Mouse (Mus musculus) gastrocnemius, adult 8-10 months (tissue): ENCODE data around the gene Tfcp2. TPM values are rescaled to one million over a fixed set of nuclear protein-coding genes. Genes with fewer than 3 reads are reported as not detected.
"Not testable (repeated sequence)": the region's sequence is repeated elsewhere in the genome, so short reads cannot be mapped to it uniquely, and the experiment has no call there.

Experiments used
- DNase-seq, 2 experiments: peaks; one replicate each; pipeline ENCODE4 v3.0.0; 2022; ENCODE audit warnings: low spot score in 2 of 2
- total RNA-seq, 4 experiments: library from RNA; stranded (reverse); gene quantifications; 2 replicates each; pipeline ENCODE4 v1.2.4; 2022

Gene Tfcp2
- total RNA-seq, 4 experiments from 2014 or later, result 7.9 to 11.6 (median 9.7) TPM

DNA sequence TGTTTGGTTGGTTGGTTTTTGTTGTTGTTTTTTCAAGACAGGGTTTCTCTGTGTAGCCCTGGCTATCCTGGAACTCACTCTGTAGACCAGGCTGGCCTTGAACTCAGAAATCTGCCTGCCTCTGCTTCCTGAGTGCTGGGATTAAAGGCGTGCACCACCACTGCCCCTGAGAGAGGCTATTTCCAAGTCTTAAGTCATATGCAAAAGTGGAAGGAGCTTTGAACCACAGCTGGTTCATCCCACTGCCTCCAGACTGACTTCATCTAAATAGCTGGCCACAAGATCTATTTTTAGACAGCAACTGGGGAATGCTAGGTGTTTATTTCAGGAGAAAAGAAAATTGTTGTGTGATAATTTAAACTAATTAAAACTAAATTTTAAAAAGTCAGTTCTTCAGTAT, 63.5 kb downstream of the Tfcp2 start:
- DNase-seq, result not testable (repeated sequence)

GRCm38 (mm10) chr15:100487050-100487449, 64.8 kb downstream of the Tfcp2 start:
- DNase-seq, result no peak

DNA sequence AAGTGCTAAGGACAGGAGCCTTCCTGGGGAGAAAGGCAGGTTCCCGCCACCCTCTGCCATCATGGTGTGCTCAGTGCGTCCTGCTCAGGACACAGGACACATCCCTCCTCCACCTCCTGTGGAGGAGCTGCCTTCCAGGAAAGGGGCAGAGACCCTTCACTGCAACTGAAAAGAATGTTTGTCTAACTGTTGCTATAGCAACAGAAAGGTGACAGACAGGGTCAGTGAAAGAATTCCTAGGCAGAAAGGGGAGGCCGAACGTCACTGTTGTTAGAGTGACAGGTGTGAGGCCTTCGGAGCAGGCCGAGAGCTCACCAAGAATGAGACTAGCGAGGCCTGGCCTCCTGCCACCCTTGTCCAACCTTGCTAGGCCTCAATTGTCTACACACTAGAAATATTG, 65.4 kb downstream of the Tfcp2 start:
- no peak for DNase-seq

DNA sequence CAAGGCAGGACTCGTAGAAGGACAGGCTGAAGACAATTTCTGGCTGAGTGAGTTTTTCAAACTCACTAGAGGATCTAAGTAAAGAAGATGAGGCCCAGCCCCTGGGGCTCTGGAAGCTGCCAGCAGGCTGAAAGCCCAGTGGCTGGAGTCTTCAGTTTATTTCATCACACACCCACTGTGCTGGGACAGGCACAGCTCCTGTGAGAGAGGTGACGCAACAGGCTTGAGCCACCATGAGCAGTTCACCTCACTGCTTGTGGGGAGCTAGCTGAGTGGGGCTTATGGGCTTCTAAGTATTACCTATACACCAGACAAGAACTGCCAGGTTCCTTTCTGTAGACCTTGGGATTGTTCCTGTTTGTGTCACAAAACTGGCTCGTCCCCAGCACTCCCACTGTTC, 66.2 kb downstream of the Tfcp2 start:
- peak in 1 of 2 experiments; percentile 30 for DNase-seq

- no peak for DNase-seq
Measured at GRCm38 (mm10) chr15:100478925-100479324, 72.9 kb downstream of the Tfcp2 start.

DNA sequence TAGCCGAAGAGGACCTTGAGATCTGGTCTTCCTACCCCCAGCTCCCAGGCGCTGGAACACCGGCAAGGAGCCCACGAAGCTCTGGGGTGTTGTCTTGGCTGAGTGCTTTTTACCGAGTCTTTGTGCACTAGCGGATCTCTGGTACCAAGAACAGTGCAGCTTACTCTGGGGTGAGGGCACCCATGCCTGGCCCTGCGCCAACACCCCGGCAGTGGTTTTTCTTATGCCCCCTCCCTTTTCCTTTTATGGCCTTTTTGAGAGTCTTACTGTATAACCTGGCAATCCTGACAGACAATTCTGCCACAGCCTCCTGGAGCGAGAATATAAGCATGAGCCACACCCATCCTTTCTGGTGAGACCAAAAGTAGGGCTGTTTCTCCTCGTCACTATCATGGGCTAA, 73.5 kb downstream of the Tfcp2 start:
- DNase-seq, result no peak

- no peak for DNase-seq
Measured at GRCm38 (mm10) chr15:100473926-100474503, 77.8 kb downstream of the Tfcp2 start.

DNA sequence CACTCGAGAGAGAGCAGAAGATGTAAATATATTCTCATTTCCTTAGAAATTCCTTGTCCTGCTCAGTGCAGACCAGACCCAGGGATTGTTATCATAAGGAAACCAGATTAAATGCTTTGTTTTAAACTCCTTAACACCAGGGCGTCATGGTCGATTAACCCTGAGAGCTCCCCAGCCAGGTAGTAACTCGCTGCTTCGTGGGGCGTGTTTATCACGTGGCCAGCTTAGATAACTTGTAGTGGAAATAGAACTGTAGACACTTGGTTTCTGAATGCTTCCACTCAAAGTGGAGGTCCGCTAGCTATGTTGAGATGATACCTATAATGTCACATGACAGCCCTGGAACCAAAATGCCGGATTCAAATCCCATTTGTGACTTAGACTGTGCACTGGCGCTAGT, 81.8 kb downstream of the Tfcp2 start:
- no peak for DNase-seq

DNA sequence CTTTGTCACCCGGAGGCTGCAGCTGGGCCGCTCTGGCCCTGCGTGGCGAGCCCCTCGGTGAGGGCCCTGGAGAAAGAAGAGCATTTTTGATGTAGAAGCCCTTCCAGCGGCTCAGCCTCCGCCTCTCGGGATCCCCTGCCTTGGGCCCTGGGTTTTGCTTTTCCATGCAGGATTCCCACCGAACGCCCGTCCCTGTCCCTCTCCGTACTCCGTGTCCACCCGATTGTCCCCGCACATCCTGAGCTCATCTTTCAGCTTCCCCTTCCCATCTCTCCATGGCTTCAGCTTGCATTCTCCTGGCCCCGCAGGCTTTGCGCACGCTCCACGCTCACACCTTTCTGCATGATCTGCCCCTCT, 82.6 kb downstream of the Tfcp2 start:
- DNase-seq, result no peak

- DNase-seq, result peak; percentile 84 to 88
Measured at GRCm38 (mm10) chr15:100468295-100469188, 83.3 kb downstream of the Tfcp2 start, which contains the start of gene Letmd1. TSS of gene Letmd1 (plus strand) at chr15:100469023.

- DNase-seq, result no peak
Measured at GRCm38 (mm10) chr15:100467738-100468137, 84.1 kb downstream of the Tfcp2 start.

- DNase-seq, result no peak
Measured at GRCm38 (mm10) chr15:100465432-100465831, 86.4 kb downstream of the Tfcp2 start.

- peak; percentile 52 to 63 for DNase-seq
Measured at GRCm38 (mm10) chr15:100463712-100464111, 88.1 kb downstream of the Tfcp2 start.

GRCm38 (mm10) chr15:100462086-100462485, 89.7 kb downstream of the Tfcp2 start:
- DNase-seq, result no peak

- no peak for DNase-seq
Measured at GRCm38 (mm10) chr15:100461646-100462045, 90.2 kb downstream of the Tfcp2 start.

DNA sequence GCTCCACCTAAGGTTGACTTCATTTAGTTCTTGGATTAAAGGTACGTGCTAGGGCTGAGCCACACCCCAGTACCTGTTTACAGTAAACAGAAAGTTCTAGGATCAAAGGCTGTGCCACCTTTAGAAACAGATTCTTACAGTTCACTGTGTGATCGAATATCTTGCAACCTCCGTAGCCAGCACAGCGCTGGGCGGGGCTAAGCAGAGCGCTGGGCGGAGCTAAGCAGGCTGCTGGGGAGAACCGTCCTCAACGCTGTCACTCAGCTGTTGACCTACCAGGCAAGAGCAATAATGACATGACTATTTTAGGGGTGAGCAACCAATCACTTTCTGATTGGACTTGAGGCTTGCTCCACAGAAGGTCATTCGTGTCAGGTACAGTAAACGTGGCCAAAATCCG, 90.9 kb downstream of the Tfcp2 start:
- no peak for DNase-seq

GRCm38 (mm10) chr15:100458055-100458454, 93.8 kb downstream of the Tfcp2 start:
- DNase-seq, result no peak

DNA sequence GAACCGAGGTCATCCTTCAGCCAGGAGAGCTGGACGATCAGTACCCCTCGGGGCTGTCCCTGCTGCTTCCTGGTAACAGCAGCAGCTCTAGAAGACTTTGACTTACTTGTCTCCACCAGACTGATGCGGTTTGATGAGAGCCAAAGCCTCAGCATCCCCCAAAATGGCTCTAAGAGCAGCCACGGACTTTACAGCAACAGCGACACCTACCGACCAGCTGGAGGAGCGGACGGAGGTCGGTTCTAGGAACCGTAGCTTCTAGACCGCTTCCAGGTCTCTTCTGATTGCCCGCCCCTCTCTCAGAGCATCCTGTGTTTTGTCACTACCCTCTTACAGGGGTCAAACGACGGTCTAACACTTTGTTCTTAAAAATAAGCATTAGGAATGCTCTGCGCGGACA, 94.5 kb downstream of the Tfcp2 start:
- DNase-seq, result peak in 1 of 2 experiments; percentile 29

DNA sequence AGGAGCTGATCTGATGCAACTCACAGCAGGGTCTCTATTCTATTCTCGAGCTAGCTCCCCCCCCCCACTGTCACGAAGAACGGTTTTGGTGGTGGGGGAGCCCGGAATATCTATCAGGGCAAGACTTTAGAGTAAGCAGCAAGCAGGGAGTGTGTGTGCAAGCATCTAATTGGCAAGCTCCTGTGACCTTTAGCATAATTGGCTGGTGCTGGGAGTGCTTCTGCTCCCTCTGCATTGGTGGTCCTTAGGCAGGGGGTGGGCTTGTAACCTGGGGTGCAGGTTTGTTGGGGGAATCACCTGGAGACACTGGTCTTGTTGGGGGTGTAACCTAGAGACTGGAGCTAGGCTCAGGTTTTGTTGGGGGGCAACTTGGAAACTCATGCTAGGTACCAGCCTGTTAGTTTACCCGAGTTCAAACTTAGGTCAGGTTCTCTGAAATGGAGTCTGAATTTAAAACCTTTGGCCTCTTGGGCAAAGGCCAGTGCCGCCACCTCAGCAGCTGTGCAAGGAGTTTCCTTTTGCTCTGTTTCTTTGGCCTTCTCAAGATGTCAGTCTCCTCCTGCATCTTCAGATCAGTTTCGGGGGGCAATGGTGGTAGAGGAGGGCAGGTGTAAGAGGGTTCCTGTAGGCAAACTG, 95.3 kb downstream of the Tfcp2 start:
- DNase-seq, result peak in 1 of 2 experiments; percentile 30

DNA sequence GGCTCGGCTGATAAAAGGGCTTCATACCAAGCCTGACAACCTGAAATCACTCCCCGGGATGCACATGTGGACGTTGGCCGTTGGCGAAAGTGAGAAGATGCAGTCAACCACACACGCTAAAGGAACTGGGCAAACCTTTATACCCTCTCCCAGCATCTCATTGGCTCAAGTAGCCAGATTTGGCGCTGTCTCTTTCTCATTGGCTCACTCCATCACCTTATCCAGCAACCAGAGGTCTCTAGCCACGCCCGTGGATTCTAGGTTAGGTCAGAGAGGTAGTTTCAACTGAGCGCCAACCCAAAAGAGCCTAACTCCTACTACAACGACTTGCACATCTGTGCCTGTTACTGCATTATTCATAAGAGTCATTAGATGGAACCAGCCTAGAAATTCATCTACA, 99.3 kb downstream of the Tfcp2 start:
- DNase-seq, result no peak

DNA sequence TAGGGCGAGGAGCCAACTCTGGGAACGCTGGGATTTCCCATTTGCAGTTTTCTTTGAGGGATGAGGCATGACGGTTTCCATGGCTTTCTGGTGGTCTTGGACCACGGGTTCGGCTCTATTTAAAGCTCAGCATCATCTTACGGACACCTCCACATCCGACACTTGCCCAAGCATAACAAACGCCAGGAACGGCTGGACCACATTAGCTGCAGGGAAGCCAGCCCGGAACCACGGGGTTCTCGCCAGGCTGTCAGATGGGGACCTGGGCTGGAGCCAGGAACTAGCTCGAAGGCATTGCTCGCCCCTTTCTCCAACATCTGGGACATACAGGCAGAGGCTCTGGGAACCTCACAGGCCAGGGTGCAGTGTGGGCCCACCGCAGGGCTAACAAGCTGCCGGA, 100.6 kb downstream of the Tfcp2 start:
- DNase-seq, result peak; percentile 58 to 75

- DNase-seq, result no peak
Measured at GRCm38 (mm10) chr15:100449495-100449894, 102.3 kb downstream of the Tfcp2 start.
